Mouse (Mus musculus) skeletal muscle tissue, adult 2 months (tissue): Measurements from ENCODE around the gene Cd300ld2.
A peak's percentile ranks its signal among the peaks of the same experiment; 100 is the strongest.
"Not testable (repeated sequence)": the region's sequence is repeated elsewhere in the genome, so short reads cannot be mapped to it uniquely, and the experiment has no call there.

ENCODE experiments used
- DNase-seq: peaks from one replicate; pipeline ENCODE4 v3.0.0-alpha.2; 2012; ENCODE audit warnings: low read depth, low spot score

Gene Cd300ld2

DNA sequence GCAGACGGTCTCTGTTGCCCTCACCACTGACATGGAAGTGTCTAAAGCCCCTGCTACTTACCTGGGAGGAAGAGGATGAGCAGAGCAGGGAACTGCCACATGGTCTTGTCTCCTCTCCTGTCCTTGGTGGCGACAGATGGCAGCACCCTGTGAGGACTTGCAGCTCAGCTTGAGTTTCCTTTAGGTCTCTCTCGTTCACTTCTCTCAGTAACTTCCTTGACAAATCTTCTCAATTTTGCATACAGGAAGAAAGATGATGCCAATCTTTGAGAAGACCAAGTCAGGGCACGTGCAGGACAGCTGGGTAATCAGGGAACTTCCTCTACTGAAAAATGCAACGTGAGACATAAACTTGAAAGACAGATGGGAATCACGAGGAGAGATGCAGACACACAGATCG lies at the start of gene Cd300ld2:
TSS of gene Cd300ld2 (minus strand) at position 101 of the 400 bp plus-strand sequence.
- not testable (repeated sequence) for DNase-seq

DNA sequence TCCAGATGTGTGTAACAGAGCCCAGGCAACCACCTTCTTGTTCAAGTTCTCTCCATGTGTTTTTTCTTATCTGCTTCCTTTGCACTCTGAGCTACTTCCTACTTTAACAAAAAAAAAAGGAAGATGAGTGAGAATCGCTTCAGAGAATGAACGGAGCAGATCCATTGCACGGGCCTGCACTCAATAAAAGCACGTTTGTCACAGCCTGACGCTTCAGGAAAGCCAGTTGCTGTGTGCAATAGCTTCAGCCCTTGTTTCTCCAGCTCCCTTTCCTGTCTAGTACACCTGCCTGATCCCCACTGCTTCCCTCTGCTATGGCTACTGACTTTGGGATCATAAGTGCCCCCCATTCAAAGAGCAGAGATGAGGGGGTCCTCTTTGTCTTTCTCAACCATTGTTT lies 46.1 kb upstream of the Cd300ld2 start, which contains the start of gene Cd300e:
TSS of gene Cd300e (minus strand) at position 101 of the 400 bp plus-strand sequence.
- DNase-seq, result no peak

GRCm38 (mm10) chr11:115059797-115060196 lies 43.8 kb upstream of the Cd300ld2 start:
- DNase-seq, result no peak

DNA sequence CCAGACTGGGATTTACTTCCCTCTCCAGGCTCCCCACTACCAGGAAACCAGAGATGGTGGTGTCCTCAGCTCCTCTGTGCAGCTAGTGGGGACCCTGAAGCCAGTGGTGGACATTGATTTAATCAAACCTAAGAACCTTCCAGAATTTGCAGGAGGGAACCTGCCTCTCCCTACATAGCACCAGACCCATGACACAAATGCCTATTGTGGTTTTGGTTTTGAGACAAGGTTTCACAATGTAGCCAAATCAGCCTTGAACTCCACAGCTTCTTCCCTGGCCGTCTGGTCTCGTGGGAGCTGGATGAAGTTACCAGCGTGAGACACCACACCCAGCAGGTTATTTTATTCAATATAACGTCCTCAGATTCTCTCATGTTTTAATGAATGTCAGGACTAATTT lies 42.7 kb upstream of the Cd300ld2 start:
- no peak for DNase-seq

DNA sequence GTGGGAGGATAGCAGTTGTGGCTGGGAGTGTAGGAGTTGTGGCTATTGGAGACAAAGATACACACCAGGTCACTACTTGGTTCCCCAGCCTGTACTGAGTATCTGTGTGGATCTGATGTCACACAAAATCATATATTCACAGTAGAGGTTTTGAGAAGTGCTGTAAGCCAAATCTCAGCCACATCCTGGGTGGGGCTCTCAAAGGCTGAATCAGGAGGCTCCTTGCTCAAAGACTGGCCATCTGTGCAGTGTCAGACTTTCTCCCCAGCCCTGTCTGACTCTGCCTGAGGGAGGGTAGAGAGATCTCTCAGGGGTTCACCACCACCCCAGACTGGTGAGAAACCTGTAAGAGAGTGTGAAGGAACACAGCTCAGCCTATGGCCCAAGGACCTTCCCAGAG lies 38.5 kb upstream of the Cd300ld2 start:
- no peak for DNase-seq

- DNase-seq, result no peak
These were observed 37.0 kb upstream of the Cd300ld2 start for GRCm38 (mm10) chr11:115052991-115053390.

- no peak for DNase-seq
These were observed 36.2 kb upstream of the Cd300ld2 start for GRCm38 (mm10) chr11:115052206-115052605.

- no peak for DNase-seq
These were observed 33.4 kb upstream of the Cd300ld2 start for GRCm38 (mm10) chr11:115049282-115049895.

DNA sequence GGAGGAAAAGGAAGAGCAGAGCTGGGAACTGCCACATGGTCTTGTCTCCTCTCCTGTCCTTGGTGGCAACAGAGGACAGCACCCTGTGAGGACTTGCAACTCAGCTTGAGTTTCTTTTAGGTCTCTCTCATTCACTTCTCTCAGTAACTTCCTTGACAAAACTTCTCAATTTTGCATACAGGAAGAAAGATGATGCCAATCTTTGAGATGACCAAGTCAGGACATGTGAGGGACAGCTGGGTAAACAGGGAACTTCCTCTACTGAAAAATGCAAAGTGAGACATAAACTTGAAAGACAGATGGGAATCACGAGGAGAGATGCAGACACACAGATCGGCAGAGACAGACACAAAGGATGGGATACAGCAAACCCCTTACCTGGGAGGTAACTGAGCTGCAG lies 32.3 kb upstream of the Cd300ld2 start, which contains the start of gene Cd300ld3:
TSS of gene Cd300ld3 (minus strand) at position 151 of the 400 bp plus-strand sequence.
- peak; percentile 39 for DNase-seq

DNA sequence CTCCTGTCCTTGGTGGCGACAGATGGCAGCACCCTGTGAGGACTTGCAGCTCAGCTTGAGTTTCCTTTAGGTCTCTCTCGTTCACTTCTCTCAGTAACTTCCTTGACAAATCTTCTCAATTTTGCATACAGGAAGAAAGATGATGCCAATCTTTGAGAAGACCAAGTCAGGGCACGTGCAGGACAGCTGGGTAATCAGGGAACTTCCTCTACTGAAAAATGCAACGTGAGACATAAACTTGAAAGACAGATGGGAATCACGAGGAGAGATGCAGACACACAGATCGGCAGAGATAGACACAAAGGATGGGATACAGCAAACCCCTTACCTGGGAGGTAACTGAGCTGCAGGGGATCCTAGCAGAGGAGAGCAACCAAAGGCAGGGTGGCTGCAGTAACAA lies 21.7 kb upstream of the Cd300ld2 start, which contains the start of gene Cd300ld5:
TSS of gene Cd300ld5 (minus strand) at position 101 of the 400 bp plus-strand sequence.
- DNase-seq, result not testable (repeated sequence)

DNA sequence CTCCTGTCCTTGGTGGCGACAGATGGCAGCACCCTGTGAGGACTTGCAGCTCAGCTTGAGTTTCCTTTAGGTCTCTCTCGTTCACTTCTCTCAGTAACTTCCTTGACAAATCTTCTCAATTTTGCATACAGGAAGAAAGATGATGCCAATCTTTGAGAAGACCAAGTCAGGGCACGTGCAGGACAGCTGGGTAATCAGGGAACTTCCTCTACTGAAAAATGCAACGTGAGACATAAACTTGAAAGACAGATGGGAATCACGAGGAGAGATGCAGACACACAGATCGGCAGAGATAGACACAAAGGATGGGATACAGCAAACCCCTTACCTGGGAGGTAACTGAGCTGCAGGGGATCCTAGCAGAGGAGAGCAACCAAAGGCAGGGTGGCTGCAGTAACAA lies 10.9 kb upstream of the Cd300ld2 start, which contains the start of gene Cd300ld4:
TSS of gene Cd300ld4 (minus strand) at position 101 of the 400 bp plus-strand sequence.
- DNase-seq, result not testable (repeated sequence)

- DNase-seq, result no peak
These were observed 11.9 kb downstream of the Cd300ld2 start for GRCm38 (mm10) chr11:115004070-115004469.

DNA sequence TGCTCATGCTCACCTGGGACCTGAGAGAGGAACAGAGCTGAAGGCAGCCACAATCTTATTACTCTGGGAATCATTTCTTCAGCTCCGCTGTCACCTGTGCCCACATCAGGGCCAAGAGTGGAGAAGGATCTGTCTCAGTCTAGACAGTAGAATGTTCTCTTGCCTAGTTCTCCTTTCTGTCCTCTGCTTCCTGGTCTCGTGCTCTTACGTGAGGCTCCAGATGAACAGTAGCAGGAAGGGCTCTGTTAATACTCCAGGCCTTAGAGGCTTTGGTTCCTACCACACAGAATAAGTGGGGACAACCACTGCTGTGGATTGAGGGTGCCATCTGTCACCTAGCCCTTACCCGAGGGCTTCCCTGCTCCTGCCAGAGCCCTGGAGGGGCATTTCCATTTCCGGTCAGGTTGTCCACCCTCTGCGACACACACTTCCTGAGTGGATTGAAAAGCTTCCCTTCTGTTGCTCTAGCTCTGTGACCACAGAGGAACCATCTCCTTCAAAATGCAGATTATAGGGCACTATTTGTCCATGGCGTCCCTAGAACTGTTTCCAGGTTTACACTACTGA lies 14.4 kb downstream of the Cd300ld2 start, which contains the start of gene Cd300c2:
TSS of gene Cd300c2 (minus strand) at position 407 of the 567 bp plus-strand sequence.
- DNase-seq, result no peak

DNA sequence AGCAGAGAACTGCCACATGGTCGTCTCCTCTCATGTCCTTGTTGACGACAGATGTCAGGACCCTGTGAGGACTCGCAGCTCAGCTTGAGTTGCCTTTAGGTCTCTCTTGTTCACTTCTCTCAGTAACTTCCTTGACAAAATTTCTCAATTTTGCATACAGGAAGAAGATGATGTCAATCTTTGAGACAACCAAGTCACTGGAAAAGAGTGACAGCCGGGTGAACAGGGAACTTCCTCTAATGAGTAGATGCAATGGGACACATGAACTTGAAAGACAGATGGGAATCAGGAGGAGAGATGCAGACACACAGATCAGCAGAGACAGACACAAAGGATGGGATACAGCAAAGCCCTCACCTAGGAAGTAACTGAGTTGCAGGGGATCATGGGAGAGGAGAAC lies 26.2 kb downstream of the Cd300ld2 start, which contains the start of gene Cd300ld:
TSS of gene Cd300ld (minus strand) at position 130 of the 400 bp plus-strand sequence.
- no peak for DNase-seq

- DNase-seq, result no peak
These were observed 34.1 kb downstream of the Cd300ld2 start for GRCm38 (mm10) chr11:114981866-114982265.

DNA sequence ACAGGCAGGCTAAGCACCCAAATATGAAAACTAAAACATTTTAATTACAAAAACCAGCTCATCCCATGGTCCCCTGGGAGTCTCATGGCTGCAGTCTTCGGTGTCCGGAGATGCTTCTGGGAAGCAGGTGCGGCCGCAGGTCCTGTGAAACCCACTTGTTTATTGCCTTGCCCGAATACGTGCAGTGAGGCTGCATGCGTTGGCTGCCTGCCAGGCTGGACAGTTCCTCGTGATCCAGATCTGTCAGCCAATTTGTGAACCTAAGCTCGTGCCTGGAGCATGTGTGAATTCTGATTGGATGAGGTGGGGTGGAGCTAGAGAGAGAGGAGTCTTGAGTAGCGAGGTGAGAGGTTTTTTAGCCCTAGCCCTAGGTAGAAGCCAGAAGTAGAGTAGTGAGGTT lies 43.3 kb downstream of the Cd300ld2 start:
- no peak for DNase-seq

- DNase-seq, result peak; percentile 25
These were observed 47.2 kb downstream of the Cd300ld2 start, which contains the start of gene Cd300c for GRCm38 (mm10) chr11:114968752-114969207. Gene Cd300c (minus strand): TSS chr11:114969157.

DNA sequence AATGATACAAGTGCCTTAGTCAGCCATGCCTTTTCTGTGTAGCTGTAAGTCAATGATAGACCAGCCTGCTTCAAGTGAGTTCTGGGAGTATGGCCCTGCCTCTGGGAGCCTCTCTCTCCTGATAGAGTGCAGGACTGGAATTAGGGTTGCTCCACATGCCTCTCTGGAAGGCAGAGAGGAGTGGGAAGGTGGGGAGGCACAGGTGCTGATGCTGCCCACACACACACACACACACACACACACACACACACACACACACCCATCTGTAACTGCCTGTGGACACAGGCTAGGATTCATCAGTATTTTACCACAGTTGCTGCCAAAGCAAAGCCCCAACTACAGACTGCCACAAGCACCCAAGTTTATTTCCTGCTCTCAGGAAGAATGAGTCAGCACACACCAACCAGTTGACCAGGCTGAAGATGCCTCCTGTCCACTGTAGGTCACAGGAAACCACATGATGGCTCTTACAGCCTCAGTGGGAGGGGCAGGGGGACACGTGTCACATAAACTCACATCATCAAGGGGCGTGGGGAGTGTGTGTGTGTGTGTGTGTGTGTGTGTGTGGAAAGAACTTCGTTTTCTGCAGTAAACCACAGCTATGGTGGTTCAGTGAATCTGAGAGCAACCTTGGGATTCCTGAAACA lies 50.7 kb downstream of the Cd300ld2 start:
- peak; percentile 18 for DNase-seq

- peak; percentile 5 for DNase-seq
These were observed 55.6 kb downstream of the Cd300ld2 start for GRCm38 (mm10) chr11:114960369-114960768.
